ENCODE assay signal across 8 mouse cellular contexts in genomic region chr5:124019348-124020216, GRCm38 (mm10). TPM values are rescaled to one million over a fixed set of nuclear protein-coding genes. Genes with fewer than 3 reads are reported as not detected.
DNase-seq lines count a peak whose midpoint lies in the region; ATAC-seq lines count a peak whose summit lies in the region.

No protein-coding gene starts in this region.

- peaks cover 90% of the 10 kb centered on the region for H3K4me1 ChIP-seq in heart, embryonic 15.5 days (replicated peaks)

- peak overlapping the region; percentile 29; the same call in 1 of the 2 replicates for H3K4me2 ChIP-seq in heart, embryonic 15.5 days

- no peak overlapping the region for H3K9ac ChIP-seq in heart, embryonic 15.5 days

- WGBS in heart, embryonic 15.5 days, result 39% methylated on average over 12 of the region's 12 CpGs

- DNase-seq in ovary, postnatal 36 days (ENCODE audit: low spot score), result peak; percentile 53
- no peak for DNase-seq in ovary, postnatal 10 days (ENCODE audit: low spot score)
- peak; percentile 69 to 76 for DNase-seq in cerebellum, postnatal 10 days
- peak; percentile 83 to 92 for DNase-seq in layer of hippocampus, adult 18-20 months (ENCODE audit: low spot score in 2 of 2)
- DNase-seq in lung, adult 18-20 months, result peak; percentile 85 to 89
- DNase-seq in right cerebral cortex, adult 2 months (ENCODE audit: low spot score in 2 of 2), result peak; percentile 89 to 91
- no peak for DNase-seq in urinary bladder, postnatal 25 days (ENCODE audit: low spot score)

- H3K36me3 ChIP-seq in heart, embryonic 15.5 days, result 0 out of 2 replicates have a peak, but pooled peaks cover 11% of the 10 kb centered on the region

- no peaks in the 10 kb centered on the region for H3K27me3 ChIP-seq in heart, embryonic 15.5 days

- no peak overlapping the region for H3K4me3 ChIP-seq in heart, embryonic 15.5 days

- no peaks in the 10 kb centered on the region for H3K9me3 ChIP-seq in heart, embryonic 15.5 days (replicated peaks)

- H3K27ac ChIP-seq in heart, embryonic 15.5 days, result peak overlapping the region; percentile 61

- ATAC-seq in heart, embryonic 15.5 days (replicated peaks; ENCODE audit: insufficient number of reproducible peaks, insufficient read depth, low FRiP score, low read depth), result peak; percentile 33

RNA-seq across cellular contexts. Expression of gene Vps37b, which starts 12.5 kb away (rescaled TPM):
- polyA plus RNA-seq in heart, embryonic 15.5 days (2015; fragmentation: Nextera tagmentation; extraction: Ambion mirVana), result 49.9 and 56.0 TPM in 2 replicates
- total RNA-seq in layer of hippocampus, adult 18-20 months (2021), result 10 to 100 TPM; 38.0 to 43.9 TPM

RNA-seq across cellular contexts. Expression of gene Hip1r, which starts 46.2 kb away (rescaled TPM):
- 6.6 and 9.7 TPM in 2 replicates for polyA plus RNA-seq in heart, embryonic 15.5 days (2015; fragmentation: Nextera tagmentation; extraction: Ambion mirVana)
- total RNA-seq in layer of hippocampus, adult 18-20 months (2021), result 10 to 100 TPM; 46.3 to 48.5 TPM

Comparison
In these comparisons a context has a peak if more than half of its experiments do, and no peak if none do; other contexts are left out.
1. DNase-seq: peak in ovary, postnatal 36 days (single experiment), cerebellum, postnatal 10 days (2 of 2), layer of hippocampus, adult 18-20 months (2 of 2), lung, adult 18-20 months (2 of 2) and right cerebral cortex, adult 2 months (2 of 2); none in ovary, postnatal 10 days (single experiment) and urinary bladder, postnatal 25 days (single experiment).